Mouse (Mus musculus) forebrain, embryonic 10.5 days (tissue): Measurements from ENCODE around the gene Atad5. TPM values are rescaled to one million over a fixed set of nuclear protein-coding genes. Genes with fewer than 3 reads are reported as not detected.
A peak's percentile ranks its signal among the peaks of the same experiment; 100 is the strongest.
"Not testable (repeated sequence)": the region's sequence is repeated elsewhere in the genome, so short reads cannot be mapped to it uniquely, and the experiment has no call there.

Experiments used
- DNase-seq: peaks from one replicate; pipeline ENCODE4 v3.0.0-alpha.2; 2017; ENCODE audit warnings: low spot score; ENCODE audit errors: extremely low spot score
- H3K27ac ChIP-seq: fragments of 300-500 bp; sonication (generic); 2 replicates; pipeline ENCODE4 v1.5.1; 2016; ENCODE audit warnings: mild to moderate bottlenecking
- H3K27me3 ChIP-seq: fragments of 300-500 bp; sonication (generic); 2 replicates; pipeline ENCODE4 v1.6.1; 2016; ENCODE audit warnings: mild to moderate bottlenecking; ENCODE audit not compliant: poor library complexity, severe bottlenecking
- H3K36me3 ChIP-seq: fragments of 300-500 bp; sonication (generic); replicated peaks from 2 replicates; pipeline ENCODE4 v1.6.1; 2016; ENCODE audit warnings: mild to moderate bottlenecking, moderate library complexity
- H3K4me1 ChIP-seq: fragments of 300-500 bp; sonication (generic); 2 replicates; pipeline ENCODE4 v1.6.1; 2016
- H3K4me3 ChIP-seq: fragments of 300-500 bp; sonication (generic); 2 replicates; pipeline ENCODE4 v1.5.1; 2016; ENCODE audit warnings: mild to moderate bottlenecking, moderate library complexity
- H3K9me3 ChIP-seq: fragments of 300-500 bp; sonication (generic); 2 replicates; pipeline ENCODE4 v1.6.1; 2016; ENCODE audit warnings: mild to moderate bottlenecking, moderate library complexity
- WGBS: fragments of 180-500 bp; shearing (Covaris S2); methylation state at CpG from one replicate; pipeline ENCODE4 v1.1.7; 2016; 5-methylcytosine and 5-hydroxymethylcytosine counted together
- polyA plus RNA-seq: library from polyadenylated mRNA; unstranded; fragments of >200 nt; fragmentation: Nextera tagmentation; extraction: Ambion mirVana; gene quantifications from 2 replicates; pipeline ENCODE4 v1.2.1, GENCODE M21; 2016

Gene Atad5
- polyA plus RNA-seq, 1 experiment from 2014 or later = 20.3 TPM

DNA sequence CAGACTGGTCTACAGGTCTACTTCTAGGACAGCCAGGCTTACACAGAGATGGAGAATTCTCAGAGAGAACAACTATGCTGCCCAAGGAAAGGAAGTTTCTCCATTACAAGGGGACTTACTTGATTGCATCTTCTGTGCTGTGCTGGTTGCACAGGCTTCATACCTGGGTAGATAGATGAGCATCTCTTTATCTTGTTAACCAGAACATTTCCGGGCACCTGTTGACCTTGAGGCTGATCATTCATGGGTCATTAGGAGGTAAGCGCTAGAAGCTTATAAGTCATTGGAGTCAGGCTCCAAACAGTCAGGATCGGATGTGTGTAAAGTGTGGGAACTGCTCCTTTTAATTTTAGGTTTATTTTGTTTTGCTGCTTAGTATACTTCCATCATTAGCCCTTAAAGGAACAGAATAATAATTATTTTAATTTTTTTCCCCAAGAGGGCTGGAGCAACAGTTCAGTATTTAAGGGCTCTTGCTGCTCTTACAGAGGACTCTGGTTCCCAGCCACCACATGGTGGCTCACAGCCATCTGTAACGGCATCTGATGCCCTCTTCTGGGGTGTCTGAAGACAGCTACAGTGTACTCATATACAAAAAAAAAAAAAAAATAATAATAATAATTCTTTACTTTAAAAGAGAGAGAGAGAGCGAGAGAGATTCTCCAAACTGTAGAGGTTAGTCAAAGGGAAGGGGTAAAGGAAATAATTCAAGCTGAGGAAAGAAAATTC is 92.0 kb downstream of the Atad5 start:
- no peak overlapping the region for H3K4me3 ChIP-seq
- no peaks in the 10 kb centered on the region for H3K27me3 ChIP-seq
- no peak for DNase-seq
- no peak overlapping the region for H3K27ac ChIP-seq
- WGBS = 80% methylated on average over 5 of the region's 5 CpGs
- no peaks in the 10 kb centered on the region for H3K9me3 ChIP-seq
- H3K36me3 ChIP-seq = no peaks in the 10 kb centered on the region
- peaks cover 12% of the 10 kb centered on the region for H3K4me1 ChIP-seq

DNA sequence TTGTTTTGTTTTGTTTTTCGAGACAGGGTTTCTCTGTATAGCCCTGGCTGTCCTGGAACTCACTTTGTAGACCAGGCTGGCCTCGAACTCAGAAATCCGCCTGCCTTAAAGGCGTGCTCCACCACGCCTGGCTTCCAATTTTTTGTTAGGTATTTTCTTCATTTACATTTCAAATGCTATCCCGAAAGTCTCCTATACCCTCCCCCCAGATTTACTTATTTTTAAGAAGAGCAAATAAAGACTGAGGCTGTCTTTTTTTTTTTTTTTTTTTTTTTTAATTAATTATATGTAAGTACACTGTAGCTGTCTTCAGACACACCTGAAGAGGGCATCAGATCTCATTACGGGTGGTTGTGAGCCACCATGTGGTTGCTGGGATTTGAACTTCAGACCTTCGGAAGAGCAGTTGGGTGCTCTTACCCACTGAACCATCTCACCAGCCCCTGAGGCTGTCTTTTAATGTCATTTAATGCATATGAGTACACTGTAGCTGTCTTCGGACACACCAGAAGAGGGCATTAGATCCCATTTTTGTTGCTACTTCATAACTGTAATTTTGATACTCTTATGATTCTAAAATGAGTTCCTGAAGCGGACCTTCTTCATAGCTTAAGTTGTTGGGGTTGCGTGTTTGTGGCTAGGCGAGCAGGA is 94.0 kb downstream of the Atad5 start:
- not testable (repeated sequence) for DNase-seq, H3K9me3 ChIP-seq, H3K36me3 ChIP-seq, H3K4me1 ChIP-seq, H3K27me3 ChIP-seq
- WGBS = 43% methylated on average over 12 of the region's 12 CpGs
- Histone ChIP-seq H3K27ac (peak overlapping the region; percentile 88), H3K4me3 (peak overlapping the region; percentile 71)

DNA sequence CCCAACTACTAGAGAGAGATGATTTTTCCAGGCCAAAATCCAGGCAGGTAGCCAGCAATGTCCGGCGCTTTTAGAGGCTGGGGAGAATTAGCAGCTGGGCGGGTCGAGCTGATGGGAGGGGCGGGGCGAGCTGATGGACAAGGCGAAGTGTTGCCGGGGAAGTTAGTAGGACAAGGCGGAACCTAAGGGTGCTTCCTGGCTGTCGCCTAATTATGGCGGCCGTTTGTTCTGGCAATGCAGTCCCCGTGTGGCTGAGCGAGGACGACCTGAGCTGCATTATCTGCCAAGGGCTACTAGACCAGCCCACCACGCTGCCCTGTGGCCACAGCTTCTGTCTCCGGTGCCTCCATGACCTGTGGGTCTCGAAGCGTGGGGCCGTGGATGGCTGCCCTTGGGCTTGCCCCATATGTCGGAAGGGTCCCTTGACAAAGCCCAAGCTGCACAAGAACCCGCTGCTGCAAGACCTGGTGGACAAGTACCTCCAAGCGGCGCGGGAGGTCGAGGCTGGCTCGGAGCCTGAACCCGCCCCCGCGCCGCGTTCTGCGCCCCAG is 94.6 kb downstream of the Atad5 start, which contains the start of gene Rnf135:
TSS of gene Rnf135 (plus strand) at position 147 of the 551 bp plus-strand sequence.
- H3K4me3 ChIP-seq = peak within 1 kb of the TSS; percentile 71
- H3K4me1 ChIP-seq = peaks cover 9% of the 10 kb centered on the region
- H3K27ac ChIP-seq = peak within 1 kb of the TSS; percentile 88
- H3K27me3 ChIP-seq = no peaks in the 10 kb centered on the region
- WGBS = 2% methylated on average over 33 of the region's 33 CpGs
- peak; percentile 81 for DNase-seq
- H3K9me3 ChIP-seq = no peaks in the 10 kb centered on the region
- no peaks in the 10 kb centered on the region for H3K36me3 ChIP-seq

DNA sequence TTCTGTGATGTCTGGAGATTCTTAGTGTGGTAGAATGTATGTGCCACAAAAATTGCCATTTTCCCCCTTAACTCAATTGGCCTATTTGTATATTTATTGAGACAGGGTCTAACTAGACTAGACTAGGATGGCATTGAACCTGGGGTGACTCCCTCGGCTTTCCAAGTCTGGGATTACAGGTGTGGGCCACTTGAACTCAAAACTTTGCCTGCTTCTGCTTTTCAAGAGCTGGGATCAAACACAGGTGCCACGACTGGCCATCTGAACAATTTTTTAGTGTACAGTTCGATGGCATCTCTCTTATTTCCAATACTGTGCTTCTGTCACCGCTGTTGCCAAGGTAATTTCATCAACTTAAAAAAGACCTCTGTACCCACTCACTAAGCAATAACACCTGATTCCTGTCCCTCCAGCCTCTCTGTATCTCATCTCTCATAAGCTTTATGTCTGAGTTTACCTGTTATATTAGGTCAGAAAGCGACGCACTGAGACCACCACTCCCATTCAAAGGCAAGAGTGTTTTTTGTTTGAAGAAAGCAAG is 95.4 kb downstream of the Atad5 start:
- Histone ChIP-seq H3K4me3 (peak overlapping the region; percentile 71), H3K27ac (no peak overlapping the region), H3K27me3 (no peaks in the 10 kb centered on the region), H3K36me3 (no peaks in the 10 kb centered on the region; the same call in 1 of the 2 replicates), H3K4me1 (peaks cover 9% of the 10 kb centered on the region), H3K9me3 (no peaks in the 10 kb centered on the region)
- 95% methylated on average over 6 of the region's 6 CpGs for WGBS
- DNase-seq = no peak

Other genes starting within 250 kb of the Atad5 start
- 80.1 and 81.2 TPM in 2 replicates for gene Utp6, start 127.0 kb upstream of the Atad5 start, polyA plus RNA-seq
- gene Suz12, start 96.3 kb upstream of the Atad5 start, polyA plus RNA-seq = 23.1 and 23.7 TPM in 2 replicates
- 40.6 and 45.7 TPM in 2 replicates for gene Crlf3, start 8.4 kb upstream of the Atad5 start, polyA plus RNA-seq
- gene Tefm, start 52.8 kb downstream of the Atad5 start, polyA plus RNA-seq = 33.9 and 38.2 TPM in 2 replicates
- 0.73 and 0.77 TPM in 2 replicates for gene Adap2, start 64.7 kb downstream of the Atad5 start, polyA plus RNA-seq
- 4.0 and 4.5 TPM in 2 replicates for gene Rnf135, start 94.5 kb downstream of the Atad5 start, polyA plus RNA-seq
- 50.4 and 53.3 TPM in 2 replicates for gene Rhot1, start 119.6 kb downstream of the Atad5 start, polyA plus RNA-seq
- gene Rhbdl3, start 211.5 kb downstream of the Atad5 start, polyA plus RNA-seq = 3.1 and 3.6 TPM in 2 replicates